Mouse (Mus musculus) myocyte (in vitro differentiated cells): Measurements from ENCODE around the gene Tia1.

Experiments used
- MAX ChIP-seq: IDR thresholded peaks from one replicate; pipeline ENCODE4 v1.6.1; 2011; ENCODE audit warnings: low read depth, mild to moderate bottlenecking, control low read depth
- MYOD1 ChIP-seq, 3 experiments: IDR thresholded peaks; one replicate each; pipeline ENCODE4 v1.6.1; 2011; ENCODE audit warnings: control low read depth in 2 of 3, low read depth in 2 of 3, mild to moderate bottlenecking in 2 of 3, moderate library complexity in 1 of 3; ENCODE audit not compliant: insufficient read length in 2 of 3, control insufficient read depth in 1 of 3
- POLR2A ChIP-seq: IDR thresholded peaks from one replicate; pipeline ENCODE4 v1.6.1; 2011; ENCODE audit warnings: low read depth, mild to moderate bottlenecking, control low read depth, moderate library complexity; ENCODE audit not compliant: insufficient read length
- USF1 ChIP-seq: IDR thresholded peaks from one replicate; pipeline ENCODE4 v1.6.1; 2011; ENCODE audit warnings: low read depth, mild to moderate bottlenecking, control low read depth, moderate library complexity

DNA sequence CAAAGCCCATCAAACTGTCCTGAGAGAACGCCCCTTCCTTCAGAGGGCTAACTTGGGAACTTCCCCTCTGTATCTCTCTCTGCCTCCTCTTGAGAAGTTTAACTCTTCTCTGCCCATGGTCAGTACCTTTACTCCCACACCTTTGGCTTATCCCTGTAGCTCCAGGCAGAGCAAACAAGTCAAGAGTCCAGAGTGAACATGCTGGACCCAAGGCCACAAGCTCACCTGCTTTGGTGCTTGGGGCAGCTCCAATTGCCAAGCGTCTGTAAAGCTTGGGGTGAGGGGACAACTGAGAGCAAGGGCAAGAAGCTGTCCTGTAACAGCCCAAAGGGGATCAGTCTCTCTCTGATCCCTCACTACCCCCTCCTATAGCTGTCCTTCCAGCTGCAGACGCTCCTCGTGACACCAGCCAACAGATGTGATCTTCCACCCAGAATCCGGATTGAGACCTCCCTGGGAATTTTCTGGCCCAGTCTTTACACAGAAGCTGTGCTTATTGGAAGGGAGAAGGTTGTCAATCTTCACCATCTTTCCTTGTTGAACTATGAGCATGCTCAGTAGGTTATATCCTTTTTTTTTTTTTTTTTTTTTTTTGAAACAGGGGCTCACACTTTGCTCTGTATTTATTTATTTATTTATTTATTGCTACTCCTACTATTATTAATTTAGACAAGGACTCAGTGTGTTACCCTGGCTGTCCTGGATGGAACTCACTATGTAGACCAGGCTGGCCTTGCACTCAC is 18.5 kb upstream of the Tia1 start:
- TF ChIP-seq MAX = no peak
- no peak for TF ChIP-seq POLR2A
- no peak for TF ChIP-seq USF1
- TF ChIP-seq MYOD1 (IDR thresholded peaks at IDR 0.05; ENCODE audit: control insufficient read depth in 1 of 3, insufficient read length in 2 of 3, low read depth in 2 of 3) = no peak
